Mouse (Mus musculus): ENCODE data around the gene Kcnab3.

The Kcnab3 gene

DNA sequence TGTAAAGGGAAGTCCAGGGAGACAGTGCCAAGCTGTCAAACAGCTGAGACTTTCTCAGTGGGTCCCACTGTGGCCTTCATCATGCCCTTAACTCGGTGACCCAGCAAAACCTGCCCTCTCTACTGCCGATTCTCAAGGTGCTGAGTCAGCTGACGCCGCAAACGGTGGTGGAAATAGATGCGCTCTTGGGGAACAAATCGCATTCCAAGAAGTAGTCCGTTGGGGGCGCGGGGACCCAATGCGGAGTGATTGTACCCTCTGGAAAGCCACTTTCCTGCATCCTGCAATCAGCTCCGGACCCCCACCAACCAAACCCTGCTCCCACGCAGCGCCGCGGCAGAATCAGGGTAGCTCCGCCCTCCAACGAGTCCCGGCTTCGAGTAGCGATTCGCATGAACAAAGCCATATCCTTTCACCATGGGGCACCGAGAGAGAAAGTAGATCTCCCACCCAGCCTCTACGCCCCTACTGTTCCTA, 5.9 kb downstream of the Kcnab3 start:
- DNase-seq (ENCODE audit: low spot score in 2 of 2) = peak; percentile 58 to 82

DNA sequence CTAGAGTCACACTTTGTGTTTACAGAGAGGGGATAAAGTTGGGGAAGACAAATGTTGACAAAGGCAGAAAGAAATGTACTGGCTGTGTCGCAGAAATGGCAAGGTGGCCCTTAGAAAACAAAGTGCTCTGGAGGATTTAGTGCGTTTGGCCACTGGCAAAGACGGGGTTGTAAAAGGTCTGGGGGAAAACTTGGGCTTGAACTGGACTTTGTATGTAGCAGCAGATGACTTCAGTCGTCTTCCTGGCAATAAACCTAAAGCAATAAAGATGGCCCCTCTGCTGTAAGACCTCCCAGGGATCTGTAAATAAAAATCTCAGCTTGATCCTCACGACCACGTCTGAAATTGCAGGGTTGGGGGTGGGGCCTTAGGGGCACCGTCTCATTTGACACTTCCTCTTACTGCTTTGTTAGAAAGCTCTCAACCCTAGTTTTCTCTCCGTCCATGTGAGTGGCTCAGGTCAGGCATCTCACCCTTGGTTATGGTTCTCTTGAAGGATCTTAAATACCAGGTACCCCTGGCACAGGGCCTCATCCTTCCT, 6.7 kb downstream of the Kcnab3 start:
- DNase-seq (ENCODE audit: low spot score in 2 of 2) = no peak

DNA sequence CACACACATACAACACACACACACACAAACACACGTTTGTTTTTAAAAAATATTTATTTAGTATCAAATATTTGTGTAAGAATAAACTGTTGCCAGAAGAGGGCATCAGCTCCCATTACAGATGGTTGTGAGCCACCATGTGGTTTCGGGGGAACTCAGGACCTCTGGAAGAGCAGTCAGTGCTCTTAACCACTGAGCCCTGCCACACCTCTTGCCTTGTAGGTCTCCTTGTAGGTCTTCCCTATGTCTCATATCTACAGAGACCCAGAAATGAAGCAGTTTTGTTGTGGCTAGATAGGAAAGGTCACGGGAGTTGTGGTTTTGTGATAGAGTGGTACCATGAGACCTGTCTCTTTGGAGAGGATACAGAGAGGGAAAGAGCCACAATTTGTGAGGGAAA, 7.9 kb downstream of the Kcnab3 start:
- no peak for DNase-seq (ENCODE audit: low spot score in 2 of 2)

- no peak for DNase-seq (ENCODE audit: low spot score in 2 of 2)
Observed at GRCm38 (mm10) chr11:69334796-69335195, 8.7 kb downstream of the Kcnab3 start.

GRCm38 (mm10) chr11:69340161-69341131, 14.4 kb downstream of the Kcnab3 start, which contains the start of gene Rnf227:
Rnf227 (plus strand) TSS chr11:69340461.
- DNase-seq (ENCODE audit: low spot score in 2 of 2) = peak; percentile 36 to 76

DNA sequence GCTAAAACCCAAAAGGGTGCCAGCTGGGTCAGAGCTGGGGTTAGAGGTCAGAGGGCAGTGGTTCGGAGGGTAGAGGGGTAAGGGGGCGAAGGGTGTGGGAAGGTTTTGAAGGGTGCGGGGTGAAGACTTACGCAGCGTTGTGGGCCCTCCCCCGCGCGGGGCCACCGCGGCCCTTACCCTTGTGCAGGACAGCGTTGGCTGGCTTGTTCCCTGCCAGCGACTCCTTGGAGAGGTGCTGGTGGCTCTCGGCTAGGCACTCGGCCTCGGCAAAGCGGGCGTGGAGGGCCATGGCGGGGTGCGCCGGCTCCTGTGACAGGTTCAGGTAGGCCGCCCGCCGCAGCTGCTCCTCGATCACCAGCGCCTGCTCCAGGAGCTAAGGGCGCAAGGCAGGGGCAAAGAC, 20.4 kb downstream of the Kcnab3 start:
- no peak for DNase-seq (ENCODE audit: low spot score in 2 of 2)

DNA sequence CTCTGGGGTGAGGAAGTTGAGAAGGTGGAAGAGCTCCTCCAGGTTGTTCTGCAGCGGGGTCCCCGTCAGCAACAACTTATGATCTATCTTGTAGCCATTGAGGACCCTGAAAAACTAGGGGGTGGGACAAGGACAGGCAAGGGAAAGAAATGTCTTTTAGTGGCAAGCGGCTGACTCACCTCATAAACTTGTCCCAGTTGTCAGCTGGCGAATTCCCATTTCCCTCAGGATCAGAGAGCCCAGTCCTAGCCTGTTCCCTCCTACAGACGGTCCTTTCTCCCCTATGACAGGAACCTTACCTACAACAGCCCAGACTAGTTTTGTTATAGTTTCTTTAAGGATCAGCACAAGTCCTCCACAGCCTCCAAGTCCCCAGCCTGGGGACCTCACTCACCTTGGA, 30.5 kb downstream of the Kcnab3 start:
- no peak for DNase-seq (ENCODE audit: low spot score in 2 of 2)

- no peak for DNase-seq (ENCODE audit: low spot score in 2 of 2)
Observed at GRCm38 (mm10) chr11:69357690-69358089, 31.6 kb downstream of the Kcnab3 start.

- DNase-seq (ENCODE audit: low spot score in 2 of 2) = no peak
Observed at GRCm38 (mm10) chr11:69362021-69362420, 36.0 kb downstream of the Kcnab3 start.

DNA sequence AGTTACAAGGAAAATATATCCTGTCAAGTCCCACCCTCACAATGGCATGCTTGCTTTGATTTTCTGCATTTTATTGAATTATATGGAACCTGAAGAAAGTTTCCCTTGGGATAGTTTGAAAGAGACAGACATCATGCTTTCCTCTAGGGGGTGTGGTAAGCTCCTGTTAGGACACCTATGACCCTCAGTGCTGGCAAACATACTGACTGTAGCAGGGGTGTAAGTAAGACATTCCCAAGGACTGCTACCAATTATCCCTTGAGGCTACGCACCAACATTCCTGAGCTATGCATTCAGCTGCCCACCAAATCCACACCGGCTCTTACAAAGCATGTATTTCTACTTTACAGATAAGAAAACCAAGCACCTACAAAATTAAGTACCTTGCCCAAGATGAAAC, 36.4 kb downstream of the Kcnab3 start:
- no peak for DNase-seq (ENCODE audit: low spot score in 2 of 2)

GRCm38 (mm10) chr11:69364376-69364775, 38.3 kb downstream of the Kcnab3 start:
- DNase-seq (ENCODE audit: low spot score in 2 of 2) = no peak

DNA sequence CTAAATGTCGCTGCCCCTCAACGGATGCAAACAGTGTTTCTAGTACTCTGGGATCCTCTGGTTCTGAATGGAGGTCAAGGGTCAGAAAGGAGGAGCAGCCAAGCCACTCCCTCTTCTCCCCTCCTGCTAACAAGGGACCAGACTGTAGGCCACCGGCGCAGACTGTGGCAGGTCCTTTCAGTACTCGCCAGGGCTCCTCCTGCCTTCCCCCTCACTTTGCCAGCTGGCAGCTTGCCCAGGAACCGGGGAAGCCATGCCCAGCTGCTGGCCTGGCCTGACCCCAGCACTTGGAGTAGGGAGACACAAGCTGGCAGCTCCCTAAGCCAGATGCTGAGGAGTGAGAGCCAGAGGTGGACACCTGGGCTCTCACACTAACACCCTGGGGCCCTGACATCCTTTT, 38.9 kb downstream of the Kcnab3 start:
- DNase-seq (ENCODE audit: low spot score in 2 of 2) = peak; percentile 86 to 88

GRCm38 (mm10) chr11:69365722-69366121, 39.7 kb downstream of the Kcnab3 start:
- DNase-seq (ENCODE audit: low spot score in 2 of 2) = peak; percentile 44 to 54

DNA sequence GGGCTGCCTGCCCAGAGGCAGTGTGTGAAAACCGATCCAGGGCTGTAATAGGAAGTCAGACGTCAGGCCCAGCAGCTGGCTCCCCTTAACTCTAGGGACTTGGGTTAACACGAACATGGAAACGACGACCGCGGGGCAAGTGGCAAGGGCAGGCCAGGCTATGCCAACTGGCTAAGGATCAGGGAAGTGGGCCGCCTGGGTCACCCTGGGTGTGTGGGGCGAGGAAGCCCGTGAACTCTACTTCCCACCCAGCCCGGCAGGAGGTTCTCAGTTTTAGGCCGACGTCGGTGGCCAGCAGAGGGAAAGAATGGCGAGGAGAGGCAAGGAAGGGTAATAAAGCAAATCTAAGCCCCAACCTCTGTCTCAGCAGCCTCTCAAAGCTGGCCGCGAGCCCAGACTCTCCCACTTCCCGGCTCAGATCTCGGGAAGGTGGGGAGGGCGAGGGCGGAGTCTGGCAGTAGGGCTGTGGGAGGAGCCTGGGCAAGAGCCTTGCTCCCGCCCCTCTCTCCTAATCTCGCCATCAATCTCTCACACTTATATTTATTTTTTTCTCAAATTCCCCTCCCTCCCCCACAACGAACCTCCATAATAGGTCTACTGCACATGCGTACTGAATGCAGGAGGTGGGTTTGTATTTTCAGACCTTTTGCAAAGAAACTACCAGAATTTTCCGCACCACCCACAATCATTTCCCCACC, 40.2 kb downstream of the Kcnab3 start:
- DNase-seq (ENCODE audit: low spot score in 2 of 2) = peak; percentile 90 to 94

- peak in 1 of 2 experiments; percentile 34 for DNase-seq (ENCODE audit: low spot score in 2 of 2)
Observed at GRCm38 (mm10) chr11:69366855-69367615, 41.0 kb downstream of the Kcnab3 start.

GRCm38 (mm10) chr11:69367616-69368355, 41.7 kb downstream of the Kcnab3 start:
- DNase-seq (ENCODE audit: low spot score in 2 of 2) = peak in 1 of 2 experiments; percentile 44

DNA sequence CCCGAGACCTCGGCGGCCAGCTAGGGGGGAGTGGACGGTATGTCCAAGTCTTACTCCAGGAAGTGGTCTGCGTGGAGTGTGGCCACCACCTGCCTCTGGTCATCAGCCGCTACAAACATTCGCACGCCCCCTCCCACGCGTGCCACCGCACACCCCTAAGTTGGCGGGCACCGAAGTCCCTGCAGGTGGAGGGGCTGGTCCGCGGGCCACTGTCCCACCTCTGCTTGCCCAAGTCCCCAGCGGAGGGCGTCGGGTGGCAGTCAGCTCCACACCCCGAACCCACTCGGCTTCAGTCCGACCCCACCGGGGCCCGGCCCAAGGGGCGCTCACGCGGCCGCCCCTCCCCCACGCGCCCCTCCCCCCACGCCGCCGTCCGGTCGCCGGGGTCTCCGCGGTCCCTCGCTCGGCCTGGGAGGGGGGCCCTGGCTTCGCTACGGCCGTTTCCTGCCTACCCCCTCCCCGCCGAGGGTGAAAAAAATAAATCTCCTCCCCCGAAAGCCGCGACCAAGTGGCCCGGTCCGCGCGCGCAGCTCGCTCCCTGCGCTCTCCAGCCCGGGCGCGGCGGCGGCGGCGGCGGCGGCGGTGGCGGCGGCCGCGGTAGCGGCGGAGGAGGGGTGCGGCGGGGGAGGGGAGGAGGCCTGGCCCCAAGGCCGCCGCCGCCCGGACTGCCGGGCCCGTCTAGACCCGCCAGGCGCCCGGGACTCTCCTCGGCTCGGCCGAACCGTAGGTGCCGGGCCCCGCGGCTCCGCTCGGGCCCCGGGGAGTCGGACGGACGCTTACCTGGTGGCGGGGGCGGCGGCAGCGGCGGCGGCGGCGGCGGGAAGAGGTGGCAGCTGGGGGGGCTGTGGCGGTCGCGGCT, 42.5 kb downstream of the Kcnab3 start:
- peak in 1 of 2 experiments; percentile 49 for DNase-seq (ENCODE audit: low spot score in 2 of 2)

DNA sequence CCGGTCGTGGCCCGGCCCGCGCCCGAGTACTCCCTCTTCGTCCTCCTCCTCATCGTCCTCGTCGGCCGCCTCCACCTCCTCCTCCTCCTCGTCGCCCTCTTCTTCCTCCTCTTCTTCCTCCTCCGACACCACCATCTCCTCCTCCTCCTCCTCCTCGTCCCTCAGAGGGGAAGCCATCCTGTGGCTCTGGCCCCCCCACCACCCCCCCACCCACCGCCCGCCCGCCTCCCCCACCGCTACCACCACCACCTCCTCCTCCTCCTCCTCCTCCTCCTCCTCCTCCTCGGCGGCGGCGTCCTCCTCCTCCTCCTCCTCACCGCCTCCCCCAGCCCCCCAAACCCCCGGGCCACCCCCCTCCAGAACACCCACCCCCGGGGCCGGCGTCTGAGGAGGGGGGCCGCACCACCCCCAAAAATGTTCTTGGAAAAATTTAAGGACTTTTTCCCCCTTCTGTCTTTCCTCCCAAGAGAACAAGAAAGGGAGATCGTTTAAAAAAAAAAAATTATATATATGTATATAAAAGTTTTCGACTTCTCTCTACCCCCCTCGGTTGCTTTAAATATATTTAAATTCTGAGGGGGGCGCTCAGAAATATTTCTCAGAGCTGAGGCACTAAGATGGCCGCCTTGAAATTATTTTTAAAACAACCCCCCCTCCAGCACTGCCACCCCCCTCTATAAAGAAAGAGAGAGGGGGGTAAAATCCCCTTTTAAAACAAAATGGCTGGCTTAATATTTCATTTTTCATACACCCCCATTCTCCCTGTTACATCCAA, 43.3 kb downstream of the Kcnab3 start, which contains the start of gene Chd3:
TSS of gene Chd3 (minus strand) at position 192 of the 775 bp plus-strand sequence.
- no peak for DNase-seq (ENCODE audit: low spot score in 2 of 2)
